Mouse (Mus musculus): ENCODE results near the gene Rft1. TPM values are rescaled to one million over a fixed set of nuclear protein-coding genes. Genes with fewer than 3 reads are reported as not detected.
"Not testable (repeated sequence)": the region's sequence is repeated elsewhere in the genome, so short reads cannot be mapped to it uniquely, and the experiment has no call there.

The Rft1 gene
- polyA plus RNA-seq, 1 experiment = 12.3 TPM

GRCm38 (mm10) chr14:30716953-30717285 is 62.8 kb downstream of the Rft1 start:
- peak overlapping the region; percentile 52 for H3K4me3 ChIP-seq
- H3K4me2 ChIP-seq (ENCODE audit: low read depth) = peak overlapping the region; percentile 93
- H3K79me2 ChIP-seq (ENCODE audit: control insufficient read depth, insufficient read depth) = peaks cover 11% of the 10 kb centered on the region
- peak overlapping the region; percentile 97 for H3ac ChIP-seq (ENCODE audit: control insufficient read depth, insufficient read length)
- H3K27me3 ChIP-seq (ENCODE audit: control insufficient read depth, insufficient read depth, insufficient read length) = no peaks in the 10 kb centered on the region
- H3K36me3 ChIP-seq (ENCODE audit: control insufficient read depth, insufficient read depth) = no peaks in the 10 kb centered on the region
- no peak for TF ChIP-seq TCF3 (IDR thresholded peaks at IDR 0.05; ENCODE audit: insufficient read length, low read depth)
- no peak for TF ChIP-seq E2F4 (IDR thresholded peaks at IDR 0.05; ENCODE audit: insufficient read depth)
- no peak for TF ChIP-seq POLR2AphosphoS2 (IDR thresholded peaks at IDR 0.05; ENCODE audit: insufficient read length, low read depth)
- no peak for TF ChIP-seq TCF12 (IDR thresholded peaks at IDR 0.05; ENCODE audit: insufficient read depth, poor library complexity, severe bottlenecking)
- TF ChIP-seq SRF (IDR thresholded peaks at IDR 0.05; ENCODE audit: control insufficient read depth, insufficient read length, low read depth) = no peak
- no peak for TF ChIP-seq POLR2A (IDR thresholded peaks at IDR 0.05; ENCODE audit: insufficient read length, low read depth)
- no peak for TF ChIP-seq CEBPB (IDR thresholded peaks at IDR 0.05; ENCODE audit: insufficient read depth, poor library complexity, severe bottlenecking)
- no peak for TF ChIP-seq MAX (IDR thresholded peaks at IDR 0.05; ENCODE audit: low read depth)
- TF ChIP-seq MYOD1 (IDR thresholded peaks at IDR 0.05; ENCODE audit: control insufficient read depth in 1 of 3, insufficient read length in 2 of 3, low read depth in 2 of 3) = no peak
- no peak for TF ChIP-seq USF1 (IDR thresholded peaks at IDR 0.05; ENCODE audit: low read depth)
- TF ChIP-seq MYOG (IDR thresholded peaks at IDR 0.05; ENCODE audit: control insufficient read depth in 1 of 3, insufficient read depth in 1 of 3, insufficient read length in 2 of 3, low read depth in 2 of 3) = no peak
- TF ChIP-seq REST (IDR thresholded peaks at IDR 0.05; ENCODE audit: insufficient read depth, insufficient read length) = no peak

DNA sequence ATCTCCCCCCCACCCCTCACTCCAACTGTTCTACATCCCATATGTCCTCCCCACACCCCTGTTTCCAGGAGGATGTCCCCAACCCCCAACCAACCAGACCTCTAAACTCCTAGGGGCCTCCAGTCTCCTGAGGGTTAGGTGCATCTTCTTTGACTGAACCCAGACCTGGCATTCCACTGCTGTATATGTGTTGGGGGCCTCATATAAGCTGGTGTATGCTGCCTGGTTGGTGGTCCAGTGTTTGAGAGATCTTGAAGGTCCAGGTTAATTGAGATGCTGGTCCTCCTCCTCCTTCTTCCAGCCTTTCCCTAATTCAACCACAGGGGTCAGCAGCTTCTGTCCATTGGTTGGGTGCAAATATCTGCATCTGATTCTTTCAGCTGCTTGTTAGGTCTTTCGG is 64.5 kb downstream of the Rft1 start:
- not testable (repeated sequence) for H3K36me3 ChIP-seq (ENCODE audit: control insufficient read depth, insufficient read depth); H3K27me3 ChIP-seq (ENCODE audit: control insufficient read depth, insufficient read depth, insufficient read length); H3ac ChIP-seq (ENCODE audit: control insufficient read depth, insufficient read length); H3K4me2 ChIP-seq (ENCODE audit: low read depth); H3K4me3 ChIP-seq
- H3K79me2 ChIP-seq (ENCODE audit: control insufficient read depth, insufficient read depth) = peaks cover 26% of the 10 kb centered on the region

DNA sequence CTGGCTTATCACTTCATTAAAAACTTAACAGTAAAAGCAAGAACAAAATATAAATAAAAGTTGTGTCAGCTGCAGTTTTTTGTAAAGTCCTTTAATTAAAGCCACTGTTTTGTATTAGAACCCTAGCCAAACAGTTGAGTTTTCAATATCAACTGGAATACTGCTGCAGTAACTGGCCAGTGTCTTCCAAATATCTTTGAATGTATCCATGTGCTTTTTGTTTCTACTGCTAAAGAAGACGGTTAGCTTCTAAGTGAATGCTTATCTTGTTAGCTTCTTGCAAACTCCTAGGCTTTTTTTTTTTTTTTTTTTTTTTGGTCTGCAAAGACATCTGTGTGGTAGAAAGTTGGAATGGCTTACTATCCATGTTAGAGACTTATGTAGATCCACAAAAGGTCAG is 65.4 kb downstream of the Rft1 start:
- Histone ChIP-seq H3ac (ENCODE audit: control insufficient read depth, insufficient read length) (no peak overlapping the region), H3K79me2 (ENCODE audit: control insufficient read depth, insufficient read depth) (peaks cover 26% of the 10 kb centered on the region), H3K36me3 (ENCODE audit: control insufficient read depth, insufficient read depth) (no peaks in the 10 kb centered on the region), H3K4me2 (ENCODE audit: low read depth) (no peak overlapping the region), H3K4me3 (no peak overlapping the region), H3K27me3 (ENCODE audit: control insufficient read depth, insufficient read depth, insufficient read length) (no peaks in the 10 kb centered on the region)
- TF ChIP-seq TCF3 (IDR thresholded peaks at IDR 0.05; ENCODE audit: insufficient read length, low read depth) (no peak), TCF12 (IDR thresholded peaks at IDR 0.05; ENCODE audit: insufficient read depth, poor library complexity, severe bottlenecking) (no peak), CEBPB (IDR thresholded peaks at IDR 0.05; ENCODE audit: insufficient read depth, poor library complexity, severe bottlenecking) (no peak), MYOD1 (IDR thresholded peaks at IDR 0.05; ENCODE audit: control insufficient read depth in 1 of 3, insufficient read length in 2 of 3, low read depth in 2 of 3) (no peak), MAX (IDR thresholded peaks at IDR 0.05; ENCODE audit: low read depth) (no peak), REST (IDR thresholded peaks at IDR 0.05; ENCODE audit: insufficient read depth, insufficient read length) (no peak), POLR2AphosphoS2 (IDR thresholded peaks at IDR 0.05; ENCODE audit: insufficient read length, low read depth) (no peak), POLR2A (IDR thresholded peaks at IDR 0.05; ENCODE audit: insufficient read length, low read depth) (no peak), SRF (IDR thresholded peaks at IDR 0.05; ENCODE audit: control insufficient read depth, insufficient read length, low read depth) (no peak), USF1 (IDR thresholded peaks at IDR 0.05; ENCODE audit: low read depth) (no peak), MYOG (IDR thresholded peaks at IDR 0.05; ENCODE audit: control insufficient read depth in 1 of 3, insufficient read depth in 1 of 3, insufficient read length in 2 of 3, low read depth in 2 of 3) (no peak), E2F4 (IDR thresholded peaks at IDR 0.05; ENCODE audit: insufficient read depth) (no peak)

DNA sequence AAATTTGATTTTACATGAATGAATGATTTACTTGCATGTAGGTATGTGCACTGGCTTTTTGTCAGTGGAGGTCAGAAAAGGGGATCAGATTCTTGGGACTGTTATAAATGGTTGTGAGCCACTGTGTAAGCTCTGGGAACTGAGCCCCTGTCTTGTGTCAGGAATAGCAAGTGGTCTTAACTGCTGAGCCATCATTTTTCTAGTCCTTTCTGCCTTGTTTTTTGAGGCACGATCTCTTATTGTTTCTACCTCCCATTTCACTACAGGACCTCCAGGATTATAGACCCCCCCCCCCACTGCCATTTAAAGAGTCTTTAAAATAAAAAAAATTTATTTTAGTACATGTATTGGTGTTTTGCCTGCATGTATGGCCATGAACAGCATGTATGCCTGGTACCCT is 67.7 kb downstream of the Rft1 start:
- TF ChIP-seq E2F4 (IDR thresholded peaks at IDR 0.05; ENCODE audit: insufficient read depth) (no peak), MAX (IDR thresholded peaks at IDR 0.05; ENCODE audit: low read depth) (no peak), TCF3 (IDR thresholded peaks at IDR 0.05; ENCODE audit: insufficient read length, low read depth) (no peak), MYOG (IDR thresholded peaks at IDR 0.05; ENCODE audit: control insufficient read depth in 1 of 3, insufficient read depth in 1 of 3, insufficient read length in 2 of 3, low read depth in 2 of 3) (no peak), CEBPB (IDR thresholded peaks at IDR 0.05; ENCODE audit: insufficient read depth, poor library complexity, severe bottlenecking) (no peak), USF1 (IDR thresholded peaks at IDR 0.05; ENCODE audit: low read depth) (no peak), MYOD1 (IDR thresholded peaks at IDR 0.05; ENCODE audit: control insufficient read depth in 1 of 3, insufficient read length in 2 of 3, low read depth in 2 of 3) (no peak), TCF12 (IDR thresholded peaks at IDR 0.05; ENCODE audit: insufficient read depth, poor library complexity, severe bottlenecking) (no peak), POLR2AphosphoS2 (IDR thresholded peaks at IDR 0.05; ENCODE audit: insufficient read length, low read depth) (no peak), REST (IDR thresholded peaks at IDR 0.05; ENCODE audit: insufficient read depth, insufficient read length) (no peak), POLR2A (IDR thresholded peaks at IDR 0.05; ENCODE audit: insufficient read length, low read depth) (no peak), SRF (IDR thresholded peaks at IDR 0.05; ENCODE audit: control insufficient read depth, insufficient read length, low read depth) (no peak)

GRCm38 (mm10) chr14:30722406-30722805 is 68.2 kb downstream of the Rft1 start:
- Histone ChIP-seq H3K4me3 (no peak overlapping the region), H3K4me2 (ENCODE audit: low read depth) (no peak overlapping the region), H3K79me2 (ENCODE audit: control insufficient read depth, insufficient read depth) (peaks cover 31% of the 10 kb centered on the region), H3K27me3 (ENCODE audit: control insufficient read depth, insufficient read depth, insufficient read length) (no peaks in the 10 kb centered on the region), H3ac (ENCODE audit: control insufficient read depth, insufficient read length) (no peak overlapping the region), H3K36me3 (ENCODE audit: control insufficient read depth, insufficient read depth) (no peaks in the 10 kb centered on the region)
- TF ChIP-seq SRF (IDR thresholded peaks at IDR 0.05; ENCODE audit: control insufficient read depth, insufficient read length, low read depth) (no peak), E2F4 (IDR thresholded peaks at IDR 0.05; ENCODE audit: insufficient read depth) (no peak), REST (IDR thresholded peaks at IDR 0.05; ENCODE audit: insufficient read depth, insufficient read length) (no peak), POLR2AphosphoS2 (IDR thresholded peaks at IDR 0.05; ENCODE audit: insufficient read length, low read depth) (no peak), MAX (IDR thresholded peaks at IDR 0.05; ENCODE audit: low read depth) (no peak)

More for the DNA sequence above, 67.7 kb downstream of the Rft1 start:
- Histone ChIP-seq H3K27me3 (ENCODE audit: control insufficient read depth, insufficient read depth, insufficient read length) (no peaks in the 10 kb centered on the region), H3K36me3 (ENCODE audit: control insufficient read depth, insufficient read depth) (no peaks in the 10 kb centered on the region), H3K79me2 (ENCODE audit: control insufficient read depth, insufficient read depth) (peaks cover 32% of the 10 kb centered on the region), H3K4me3 (no peak overlapping the region), H3K4me2 (ENCODE audit: low read depth) (no peak overlapping the region), H3ac (ENCODE audit: control insufficient read depth, insufficient read length) (no peak overlapping the region)

Data from myocyte (in vitro differentiated cells).